Mouse (Mus musculus): ENCODE measurements around the gene Amh.

DNA sequence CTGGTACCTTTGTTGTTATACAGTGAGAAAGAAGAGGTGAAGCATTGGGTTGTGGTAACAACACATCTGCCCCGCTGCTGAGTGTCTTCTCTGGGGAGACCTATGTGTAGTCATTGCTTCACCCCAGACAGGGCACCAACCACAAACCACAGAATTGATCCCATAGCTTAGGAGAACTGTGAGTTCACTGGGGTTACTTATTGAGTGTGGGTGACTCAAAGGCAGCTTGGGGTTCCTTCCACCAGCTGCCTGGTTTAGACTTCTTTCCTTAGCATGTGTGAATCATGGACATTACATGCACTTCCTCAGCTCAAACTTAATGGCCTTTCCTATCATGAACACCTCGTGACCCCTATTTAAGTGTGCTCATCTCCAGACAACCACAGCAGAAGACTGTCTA, 41.5 kb upstream of the Amh start:
- TF ChIP-seq CTCF (IDR thresholded peaks at IDR 0.05): no peak
- TF ChIP-seq EP300 (IDR thresholded peaks at IDR 0.05): no peak

Measured in lung, postnatal 0 days (tissue).